Mouse (Mus musculus): ENCODE results near the gene Hmox2.

Hmox2 gene

GRCm38 (mm10) chr16:4785706-4786105, 59.5 kb downstream of the Hmox2 start:
- DNase-seq, result no peak

- DNase-seq, result no peak
Measured at GRCm38 (mm10) chr16:4788176-4788575, 62.0 kb downstream of the Hmox2 start.

- DNase-seq, result peak; percentile 77
Measured at GRCm38 (mm10) chr16:4789311-4789768, 63.2 kb downstream of the Hmox2 start.

GRCm38 (mm10) chr16:4789810-4790559, 63.8 kb downstream of the Hmox2 start, which contains the start of gene Cdip1:
Cdip1 (minus strand) TSS chr16:4790292.
- DNase-seq, result peak; percentile 96

GRCm38 (mm10) chr16:4791332-4791731, 65.2 kb downstream of the Hmox2 start:
- no peak for DNase-seq

GRCm38 (mm10) chr16:4796631-4797030, 70.5 kb downstream of the Hmox2 start:
- no peak for DNase-seq
